Mouse (Mus musculus) intestine, embryonic 14.5 days (tissue): ENCODE data around the gene Casz1. TPM values are rescaled to one million over a fixed set of nuclear protein-coding genes. Genes with fewer than 3 reads are reported as not detected.
A peak's percentile ranks its signal among the peaks of the same experiment; 100 is the strongest.

Experiments used
- ATAC-seq: fragments of 200-750 bp; cut with Nextera tagmentation; replicated peaks from 2 replicates; pipeline ENCODE4 v1.8.0; 2017; ENCODE audit warnings: low read depth, moderate number of reproducible peaks, moderate TSS enrichment, moderate library complexity; ENCODE audit not compliant: low FRiP score, low TSS enrichment
- DNase-seq: peaks from one replicate; pipeline ENCODE4 v3.0.0-alpha.2; 2018; ENCODE audit warnings: low spot score
- H3K27ac ChIP-seq: fragments of 300-500 bp; sonication (generic); 2 replicates; pipeline ENCODE4 v1.5.1; 2014; ENCODE audit warnings: low read depth, mild to moderate bottlenecking, control low read depth
- H3K27me3 ChIP-seq: fragments of 300-500 bp; sonication (generic); replicated peaks from 2 replicates; pipeline ENCODE4 v1.6.1; 2014; ENCODE audit warnings: low read length, control low read depth; ENCODE audit not compliant: control insufficient read depth, insufficient read depth
- H3K36me3 ChIP-seq: fragments of 300-500 bp; sonication (generic); 2 replicates; pipeline ENCODE4 v1.6.1; 2014; ENCODE audit warnings: low read length, control low read depth; ENCODE audit not compliant: control insufficient read depth, insufficient read depth
- H3K4me1 ChIP-seq: fragments of 300-500 bp; sonication (generic); replicated peaks from 2 replicates; pipeline ENCODE4 v1.6.1; 2014; ENCODE audit warnings: low read length, control low read depth, mixed read lengths; ENCODE audit not compliant: control insufficient read depth, insufficient read depth
- H3K4me2 ChIP-seq: fragments of 300-500 bp; sonication (generic); 2 replicates; pipeline ENCODE4 v1.6.1; 2014; ENCODE audit warnings: low read length
- H3K4me3 ChIP-seq: fragments of 300-500 bp; sonication (generic); 2 replicates; pipeline ENCODE4 v1.5.1; 2014; ENCODE audit warnings: low read depth, low read length, control low read depth, mixed read lengths
- H3K9ac ChIP-seq: fragments of 300-500 bp; sonication (generic); 2 replicates; pipeline ENCODE4 v1.6.1; 2014; ENCODE audit warnings: mild to moderate bottlenecking, low read length
- H3K9me3 ChIP-seq: fragments of 300-500 bp; sonication (generic); 2 replicates; pipeline ENCODE4 v1.6.1; 2016; ENCODE audit warnings: low read length, control low read depth; ENCODE audit not compliant: control insufficient read depth
- WGBS: fragments of 180-500 bp; shearing (Covaris S2); extraction: QIAGEN DNeasy Blood & Tissue Kit; methylation state at CpG from one replicate; pipeline ENCODE4 v1.1.7; 2014; 5-methylcytosine and 5-hydroxymethylcytosine counted together
- polyA plus RNA-seq: library from polyadenylated mRNA; unstranded; fragments of >200 nt; fragmentation: Nextera tagmentation; extraction: Ambion mirVana; gene quantifications from 2 replicates; pipeline ENCODE4 v1.2.1, GENCODE M21; 2014

Casz1 gene
- polyA plus RNA-seq, 1 experiment from 2014 or later, result 7.8 TPM

DNA sequence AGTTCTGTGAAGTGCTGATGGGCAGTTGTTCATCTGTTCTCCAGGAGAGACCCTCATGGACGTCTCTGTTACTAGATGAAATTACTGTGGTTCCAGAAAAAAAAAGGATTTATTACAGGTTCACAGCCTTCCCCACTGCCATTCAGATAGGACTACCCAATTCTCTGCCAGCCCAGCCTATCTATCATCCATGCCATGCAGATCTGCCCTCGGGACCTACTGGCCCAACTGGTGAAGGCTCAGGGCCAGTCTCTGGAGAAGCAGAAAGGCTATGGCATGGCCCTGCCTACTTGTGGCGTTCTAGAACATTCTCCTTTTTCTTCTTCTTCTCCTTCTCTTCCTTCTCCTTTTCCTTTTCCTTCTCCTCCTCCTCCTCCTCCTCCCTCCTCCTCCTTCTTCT is 75.4 kb downstream of the Casz1 start:
- H3K27me3 ChIP-seq, result no peaks in the 10 kb centered on the region
- H3K4me1 ChIP-seq, result peaks cover 15% of the 10 kb centered on the region; the same call in 1 of the 2 replicates
- 78% methylated on average over 3 of the region's 3 CpGs for WGBS
- no peak overlapping the region for H3K4me2 ChIP-seq
- ATAC-seq, result no peak
- H3K36me3 ChIP-seq, result no peaks in the 10 kb centered on the region
- H3K4me3 ChIP-seq, result no peak overlapping the region
- no peak for DNase-seq
- H3K9ac ChIP-seq, result no peak overlapping the region
- no peaks in the 10 kb centered on the region for H3K9me3 ChIP-seq
- no peak overlapping the region for H3K27ac ChIP-seq

DNA sequence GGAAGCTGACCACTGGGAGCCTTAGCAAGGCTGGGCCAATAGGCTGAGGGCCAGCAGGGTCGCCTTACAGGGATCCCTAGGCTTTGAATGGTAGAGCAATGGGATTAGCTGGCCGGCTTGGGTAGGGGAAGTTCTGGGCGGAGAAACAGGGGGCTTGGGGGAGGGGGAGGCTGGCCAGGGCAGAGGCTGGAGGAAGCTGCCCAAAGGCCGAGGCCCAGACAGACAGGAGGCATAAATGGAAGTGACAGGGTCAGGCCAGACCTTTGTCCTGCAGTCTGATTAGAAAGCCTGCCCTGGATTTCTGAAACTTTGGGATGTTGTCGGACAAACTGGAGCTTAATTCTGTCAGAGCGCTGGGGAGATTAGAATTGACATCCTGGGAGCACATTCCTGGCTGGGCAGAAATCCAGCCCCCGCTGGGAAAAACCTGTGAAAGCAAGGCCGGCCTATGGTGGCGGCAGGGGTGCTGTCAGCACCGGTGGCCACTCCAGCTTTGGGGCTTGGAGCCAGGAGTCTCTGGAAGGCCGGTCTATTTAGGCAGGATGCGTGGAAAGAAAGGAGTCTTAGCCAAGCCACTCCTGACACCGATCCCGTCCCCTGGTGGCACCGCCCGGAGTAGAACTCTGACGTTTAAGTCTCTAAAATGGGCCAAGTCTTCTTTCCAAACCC is 76.9 kb downstream of the Casz1 start:
- WGBS, result 48% methylated on average over 17 of the region's 17 CpGs
- H3K9ac ChIP-seq, result no peak overlapping the region

GRCm38 (mm10) chr4:148881838-148882237 is 77.6 kb downstream of the Casz1 start:
- Histone ChIP-seq H3K9ac (no peak overlapping the region), H3K27me3 (no peaks in the 10 kb centered on the region), H3K4me3 (no peak overlapping the region), H3K27ac (no peak overlapping the region), H3K4me1 (peaks cover 26% of the 10 kb centered on the region; the same call in 1 of the 2 replicates), H3K36me3 (no peaks in the 10 kb centered on the region), H3K9me3 (no peaks in the 10 kb centered on the region), H3K4me2 (no peak overlapping the region)
- WGBS, result 73% methylated on average over 5 of the region's 5 CpGs
- no peak for ATAC-seq
- no peak for DNase-seq

More for the DNA sequence above, 76.9 kb downstream of the Casz1 start:
- Histone ChIP-seq H3K4me2 (no peak overlapping the region), H3K27ac (no peak overlapping the region), H3K36me3 (no peaks in the 10 kb centered on the region), H3K4me1 (peaks cover 25% of the 10 kb centered on the region; the same call in 1 of the 2 replicates), H3K9me3 (no peaks in the 10 kb centered on the region), H3K4me3 (no peak overlapping the region), H3K27me3 (no peaks in the 10 kb centered on the region)
- DNase-seq (no peak), ATAC-seq (no peak)

GRCm38 (mm10) chr4:148882360-148882929 is 78.2 kb downstream of the Casz1 start:
- DNase-seq, result no peak
- H3K9ac ChIP-seq, result no peak overlapping the region
- ATAC-seq, result no peak
- no peak overlapping the region for H3K27ac ChIP-seq
- WGBS, result 17% methylated on average over 17 of the region's 17 CpGs
- peaks cover 26% of the 10 kb centered on the region; the same call in 1 of the 2 replicates for H3K4me1 ChIP-seq
- no peaks in the 10 kb centered on the region for H3K27me3 ChIP-seq
- no peak overlapping the region for H3K4me3 ChIP-seq
- peak overlapping the region; percentile 41 for H3K4me2 ChIP-seq
- no peaks in the 10 kb centered on the region for H3K9me3 ChIP-seq
- H3K36me3 ChIP-seq, result no peaks in the 10 kb centered on the region

- ATAC-seq (no peak), DNase-seq (no peak)
- Histone ChIP-seq H3K4me3 (no peak overlapping the region), H3K27ac (0 out of 2 replicates have a peak overlapping the region, but pooled peaks have one; percentile 67), H3K36me3 (no peaks in the 10 kb centered on the region), H3K9me3 (no peaks in the 10 kb centered on the region), H3K27me3 (no peaks in the 10 kb centered on the region), H3K9ac (no peak overlapping the region), H3K4me1 (peaks cover 17% of the 10 kb centered on the region; the same call in 1 of the 2 replicates), H3K4me2 (no peak overlapping the region)
- 83% methylated on average over 14 of the region's 14 CpGs for WGBS
Observed at GRCm38 (mm10) chr4:148884596-148884995, 80.4 kb downstream of the Casz1 start.

DNA sequence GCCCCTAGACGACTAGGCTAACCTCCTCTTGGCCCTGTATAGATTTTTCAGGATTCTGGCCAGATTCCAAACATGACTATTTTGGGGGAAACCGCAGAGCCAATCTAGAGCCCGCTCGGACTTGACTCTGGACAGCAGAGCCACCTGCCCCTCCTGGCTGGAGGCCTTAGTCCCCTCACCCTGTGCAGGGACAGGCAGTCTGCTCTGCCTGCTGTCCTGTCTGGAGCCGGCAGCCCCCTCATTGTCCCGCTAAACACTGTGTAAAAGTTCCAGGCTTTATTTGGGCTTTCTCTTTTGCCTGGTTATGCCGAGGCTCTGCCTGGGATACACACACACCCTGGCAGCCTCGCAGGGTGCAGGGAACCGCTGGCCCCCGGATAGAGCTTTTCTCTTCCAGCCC is 81.2 kb downstream of the Casz1 start:
- WGBS, result 32% methylated on average over 10 of the region's 10 CpGs
- no peaks in the 10 kb centered on the region for H3K9me3 ChIP-seq
- 0 out of 2 replicates have a peak, but pooled peaks cover 3% of the 10 kb centered on the region for H3K27me3 ChIP-seq
- no peak for DNase-seq
- H3K36me3 ChIP-seq, result no peaks in the 10 kb centered on the region
- no peak for ATAC-seq
- peaks cover 17% of the 10 kb centered on the region; the same call in 1 of the 2 replicates for H3K4me1 ChIP-seq
- no peak overlapping the region for H3K9ac ChIP-seq
- H3K4me3 ChIP-seq, result no peak overlapping the region
- 0 out of 2 replicates have a peak overlapping the region, but pooled peaks have one; percentile 11 for H3K4me2 ChIP-seq
- H3K27ac ChIP-seq, result peak overlapping the region; percentile 67

GRCm38 (mm10) chr4:148885921-148886540 is 81.8 kb downstream of the Casz1 start:
- Histone ChIP-seq H3K27me3 (0 out of 2 replicates have a peak, but pooled peaks cover 3% of the 10 kb centered on the region), H3K36me3 (no peaks in the 10 kb centered on the region), H3K9me3 (no peaks in the 10 kb centered on the region), H3K4me3 (no peak overlapping the region), H3K27ac (peak overlapping the region; percentile 67; the same call in 1 of the 2 replicates), H3K4me2 (no peak overlapping the region), H3K9ac (no peak overlapping the region), H3K4me1 (peaks cover 23% of the 10 kb centered on the region)
- ATAC-seq (no peak), DNase-seq (no peak)
- 49% methylated on average over 9 of the region's 9 CpGs for WGBS

DNA sequence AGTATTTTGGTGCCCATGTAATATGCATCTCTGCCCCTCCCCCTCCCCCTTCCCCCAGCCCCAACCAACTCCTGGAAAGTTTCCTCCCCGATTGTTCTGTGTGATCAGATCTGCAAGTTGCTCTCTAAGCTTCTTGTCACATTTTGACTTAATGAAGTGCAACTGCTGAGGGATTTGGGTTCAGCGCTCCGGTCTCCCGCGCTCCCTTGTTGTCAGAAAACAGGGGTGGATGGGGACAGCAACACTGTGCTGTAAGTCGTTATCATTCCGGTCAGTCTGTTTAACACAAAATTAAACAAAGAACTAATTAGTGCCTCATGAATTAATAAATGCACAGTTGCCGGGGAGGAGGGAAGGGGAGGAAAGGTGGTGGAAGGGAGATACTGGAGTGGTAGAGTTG is 84.0 kb downstream of the Casz1 start:
- 64% methylated on average over 8 of the region's 8 CpGs for WGBS
- H3K4me1 ChIP-seq, result peaks cover 21% of the 10 kb centered on the region
- H3K9me3 ChIP-seq, result no peaks in the 10 kb centered on the region
- no peak overlapping the region for H3K27ac ChIP-seq
- no peaks in the 10 kb centered on the region for H3K36me3 ChIP-seq
- DNase-seq (no peak), ATAC-seq (no peak)
- H3K4me2 ChIP-seq, result no peak overlapping the region
- no peak overlapping the region for H3K4me3 ChIP-seq
- H3K27me3 ChIP-seq, result 0 out of 2 replicates have a peak, but pooled peaks cover 3% of the 10 kb centered on the region
- H3K9ac ChIP-seq, result no peak overlapping the region
